Mouse (Mus musculus) myocyte (in vitro differentiated cells): Measurements from ENCODE around the gene Tdrd3.

Experiments used
- CEBPB ChIP-seq: IDR thresholded peaks from 2 replicates; pipeline ENCODE4 v1.6.1; 2011; ENCODE audit warnings: mild to moderate bottlenecking, moderate library complexity; ENCODE audit not compliant: poor library complexity, insufficient read depth, severe bottlenecking
- E2F4 ChIP-seq: IDR thresholded peaks from one replicate; pipeline ENCODE4 v1.6.1; 2011; ENCODE audit warnings: mild to moderate bottlenecking, control low read depth, moderate library complexity; ENCODE audit not compliant: insufficient read depth
- MAX ChIP-seq: IDR thresholded peaks from one replicate; pipeline ENCODE4 v1.6.1; 2011; ENCODE audit warnings: low read depth, mild to moderate bottlenecking, control low read depth
- MYOG ChIP-seq, 3 experiments: IDR thresholded peaks; one replicate each; pipeline ENCODE4 v1.6.1; 2011; ENCODE audit warnings: control low read depth in 2 of 3, low read depth in 2 of 3, mild to moderate bottlenecking in 2 of 3; ENCODE audit not compliant: insufficient read length in 2 of 3, control insufficient read depth in 1 of 3, insufficient read depth in 1 of 3
- POLR2A ChIP-seq: IDR thresholded peaks from one replicate; pipeline ENCODE4 v1.6.1; 2011; ENCODE audit warnings: low read depth, mild to moderate bottlenecking, control low read depth, moderate library complexity; ENCODE audit not compliant: insufficient read length
- POLR2AphosphoS2 ChIP-seq: IDR thresholded peaks from one replicate; pipeline ENCODE4 v1.6.1; 2011; ENCODE audit warnings: low read depth, control low read depth; ENCODE audit not compliant: insufficient read length
- REST ChIP-seq: IDR thresholded peaks from one replicate; pipeline ENCODE4 v1.6.1; 2011; ENCODE audit warnings: mild to moderate bottlenecking, control low read depth, moderate library complexity; ENCODE audit not compliant: insufficient read depth, insufficient read length
- TCF12 ChIP-seq: IDR thresholded peaks from one replicate; pipeline ENCODE4 v1.6.1; 2011; ENCODE audit warnings: mild to moderate bottlenecking, control low read depth; ENCODE audit not compliant: poor library complexity, insufficient read depth, severe bottlenecking
- TCF3 ChIP-seq: IDR thresholded peaks from one replicate; pipeline ENCODE4 v1.6.1; 2011; ENCODE audit warnings: low read depth, control low read depth; ENCODE audit not compliant: insufficient read length
- USF1 ChIP-seq: IDR thresholded peaks from one replicate; pipeline ENCODE4 v1.6.1; 2011; ENCODE audit warnings: low read depth, mild to moderate bottlenecking, control low read depth, moderate library complexity

DNA sequence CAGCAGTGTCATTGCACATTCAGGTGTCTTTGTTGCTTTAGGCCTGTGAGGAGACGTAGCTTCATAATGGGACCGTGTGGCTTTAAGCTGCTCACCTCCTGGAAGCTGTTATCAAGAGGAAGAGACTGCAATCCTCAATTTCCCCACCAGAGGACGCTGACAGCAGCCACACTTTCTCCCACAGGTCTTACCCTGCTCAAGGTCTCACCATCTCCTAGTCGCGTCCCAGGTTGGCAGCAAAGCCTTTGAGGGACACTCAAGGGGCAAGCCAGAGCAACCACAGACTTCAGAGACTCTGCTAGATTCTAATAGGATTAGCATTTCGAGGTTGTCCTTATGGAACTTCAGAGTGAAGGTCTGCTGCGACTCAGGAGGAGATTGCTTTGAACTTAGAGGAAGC is 149.8 kb downstream of the Tdrd3 start:
- TF ChIP-seq POLR2A = no peak
- TF ChIP-seq TCF12 = no peak
- TF ChIP-seq TCF3 = no peak
- TF ChIP-seq CEBPB = no peak
- no peak for TF ChIP-seq POLR2AphosphoS2
- TF ChIP-seq USF1 = no peak
- TF ChIP-seq E2F4 = no peak
- TF ChIP-seq MAX = no peak
- TF ChIP-seq MYOG (IDR thresholded peaks at IDR 0.05; ENCODE audit: control insufficient read depth in 1 of 3, insufficient read depth in 1 of 3, insufficient read length in 2 of 3, low read depth in 2 of 3) = no peak
- no peak for TF ChIP-seq REST
